Mouse (Mus musculus): ENCODE measurements around the gene Tmem204.
"Not testable (repeated sequence)": the region's sequence is repeated elsewhere in the genome, so short reads cannot be mapped to it uniquely, and the experiment has no call there.

The Tmem204 gene

DNA sequence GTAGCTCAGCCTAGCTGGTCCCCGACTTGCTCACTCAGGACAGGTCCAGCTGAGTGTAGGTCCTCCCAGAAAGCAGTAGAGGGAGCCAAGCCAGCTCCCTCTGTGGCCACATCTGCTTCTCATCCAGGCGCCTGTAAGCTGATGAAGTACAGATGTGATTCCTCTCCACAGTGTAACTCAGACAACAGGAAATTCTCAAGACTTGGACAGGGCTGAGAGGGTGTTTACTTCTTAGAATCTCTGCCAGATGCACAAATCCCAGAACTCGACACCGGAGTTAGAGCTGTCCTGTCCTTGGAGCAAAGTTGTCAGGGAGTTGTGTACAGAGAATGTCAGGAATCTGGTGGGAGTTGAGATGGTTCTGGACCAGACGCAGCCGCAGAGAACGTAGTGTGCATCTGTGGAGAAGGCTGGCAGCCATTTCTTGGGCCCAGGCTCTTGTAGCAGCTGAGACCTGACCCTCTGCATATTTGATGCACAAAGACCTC is at the start of gene Tmem204:
TSS of gene Tmem204 (minus strand) at position 148 of the 488 bp plus-strand sequence.
- DNase-seq (ENCODE audit: low spot score in 2 of 2): peak; percentile 55 to 74

DNA sequence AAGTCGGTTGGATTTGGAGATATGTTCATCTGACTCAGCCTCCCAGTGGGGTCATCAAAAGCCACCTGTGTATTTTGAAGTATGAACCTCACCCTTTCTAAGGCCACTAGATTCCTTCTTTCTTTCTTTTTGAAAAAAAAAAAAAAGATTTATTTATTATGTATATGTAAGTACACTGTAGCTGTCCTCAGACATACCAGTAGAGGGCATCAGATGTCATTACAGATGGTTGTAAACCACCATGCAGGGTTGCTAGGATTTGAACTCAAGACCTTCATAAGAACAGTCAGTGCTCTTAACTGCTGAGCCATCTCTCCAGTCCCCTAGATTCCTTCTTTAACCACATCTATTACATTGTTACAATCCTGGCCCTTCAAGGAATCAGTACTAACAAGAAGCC is 46.7 kb upstream of the Tmem204 start:
- DNase-seq (ENCODE audit: low spot score in 2 of 2): no peak

DNA sequence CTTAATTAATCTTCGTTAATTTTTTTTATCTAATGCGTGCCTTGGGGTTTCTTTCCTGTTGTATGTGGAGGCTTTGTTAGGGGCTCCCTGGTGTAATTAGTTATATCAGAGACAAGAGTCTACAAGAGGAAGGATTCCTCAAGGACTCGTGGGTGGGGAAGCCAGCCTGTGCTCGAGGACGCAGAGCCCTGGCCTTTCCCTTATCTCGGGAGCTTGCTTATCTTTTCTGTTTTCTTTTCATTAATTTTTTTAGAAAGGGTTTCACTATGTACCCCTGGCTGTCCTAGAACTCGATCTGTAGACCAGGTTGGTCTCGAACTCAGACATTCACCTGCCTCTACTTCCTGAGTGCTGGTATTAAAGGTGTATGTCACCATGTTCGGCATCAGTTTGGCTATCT is 44.3 kb upstream of the Tmem204 start:
- no peak for DNase-seq (ENCODE audit: low spot score in 2 of 2)

DNA sequence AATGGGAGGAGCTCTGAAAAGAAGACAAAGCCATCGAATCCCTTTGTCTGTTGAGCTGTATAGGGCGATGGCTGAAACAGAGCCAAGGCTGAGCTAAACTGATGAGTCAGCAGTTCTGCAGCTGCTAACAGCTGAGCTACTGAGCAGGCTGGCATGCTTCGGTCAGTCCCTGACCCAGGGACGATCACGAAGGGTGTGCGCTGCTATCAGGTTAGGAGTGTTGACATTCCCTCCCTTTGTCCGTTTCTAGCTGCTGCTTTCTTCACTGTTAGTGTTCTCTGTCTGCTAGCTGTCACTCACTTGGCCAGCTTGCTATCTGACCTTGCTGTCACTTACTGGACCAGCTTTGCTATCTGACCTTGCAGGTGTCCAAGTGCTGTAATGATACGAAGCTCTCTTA is 43.7 kb upstream of the Tmem204 start:
- no peak for DNase-seq (ENCODE audit: low spot score in 2 of 2)

DNA sequence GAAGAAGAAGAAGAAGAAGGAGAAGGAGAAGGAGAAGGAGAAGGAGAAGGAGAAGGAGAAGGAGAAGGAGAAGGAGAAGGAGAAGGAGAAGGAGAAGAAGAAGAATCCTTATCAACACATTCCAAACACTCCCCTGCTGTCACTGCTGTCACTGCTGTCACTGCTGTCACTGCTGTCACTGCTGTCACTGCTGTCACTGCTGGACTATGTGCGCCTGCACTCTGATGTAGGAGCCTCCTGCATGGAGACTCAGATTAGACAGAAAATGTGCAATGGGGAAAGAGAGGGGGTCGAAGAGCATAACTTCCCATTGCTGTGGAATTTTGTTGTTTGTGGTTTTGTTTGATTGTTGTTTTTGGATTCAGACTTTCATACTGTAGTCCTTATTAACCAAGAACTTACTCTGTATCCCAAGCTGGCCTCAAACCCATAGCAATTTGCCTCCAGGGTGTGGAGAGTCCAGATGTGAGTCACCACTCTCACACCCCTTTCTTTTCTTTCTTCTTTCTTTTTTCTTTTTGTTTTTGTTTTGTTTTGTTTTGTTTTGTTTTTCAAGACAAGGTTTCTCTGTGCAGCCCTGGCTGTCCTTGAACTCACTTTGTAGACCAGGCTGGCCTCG is 42.2 kb upstream of the Tmem204 start:
- DNase-seq (ENCODE audit: low spot score in 2 of 2): not testable (repeated sequence)

DNA sequence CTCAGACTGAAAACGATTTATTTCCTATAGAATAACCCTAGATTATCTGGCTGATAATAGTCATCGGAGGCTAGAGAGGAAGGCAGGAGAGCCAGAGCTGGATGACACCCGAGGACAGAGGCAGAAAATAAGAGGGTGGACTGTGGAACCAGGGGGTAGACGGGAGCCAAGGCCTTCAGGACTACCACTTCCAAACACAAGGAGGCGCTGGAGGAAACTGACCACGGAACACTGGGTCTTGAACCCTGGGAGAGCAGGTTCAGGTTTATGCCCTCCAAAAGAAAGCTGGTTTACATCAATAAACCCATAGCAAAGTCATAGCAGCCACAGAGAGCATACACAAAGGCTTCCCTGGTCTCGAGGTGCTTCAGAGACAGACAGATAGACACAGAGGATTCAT is 40.6 kb upstream of the Tmem204 start:
- no peak for DNase-seq (ENCODE audit: low spot score in 2 of 2)

DNA sequence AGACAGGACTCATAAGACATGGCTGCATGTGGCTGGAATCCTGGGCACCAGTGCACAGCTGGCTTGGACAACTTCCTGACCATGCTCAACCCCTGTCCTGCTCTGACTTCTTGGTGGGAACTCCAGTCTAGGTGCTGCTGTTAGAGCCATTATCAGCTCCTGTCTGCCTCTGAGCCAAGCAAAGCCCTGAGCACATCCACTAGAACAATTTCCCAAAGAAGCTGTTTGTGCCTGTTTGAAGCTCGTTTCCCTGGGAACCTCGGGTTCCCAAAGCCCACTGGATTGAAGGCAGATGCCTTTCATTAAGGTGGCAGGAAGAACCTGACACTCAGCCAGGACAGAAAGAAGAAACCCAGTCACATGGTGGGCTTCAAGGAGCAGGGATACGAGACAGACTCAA is 37.0 kb upstream of the Tmem204 start, which contains the start of gene Ptx4:
TSS of gene Ptx4 (plus strand) at position 355 of the 400 bp plus-strand sequence.
- no peak for DNase-seq (ENCODE audit: low spot score in 2 of 2)

DNA sequence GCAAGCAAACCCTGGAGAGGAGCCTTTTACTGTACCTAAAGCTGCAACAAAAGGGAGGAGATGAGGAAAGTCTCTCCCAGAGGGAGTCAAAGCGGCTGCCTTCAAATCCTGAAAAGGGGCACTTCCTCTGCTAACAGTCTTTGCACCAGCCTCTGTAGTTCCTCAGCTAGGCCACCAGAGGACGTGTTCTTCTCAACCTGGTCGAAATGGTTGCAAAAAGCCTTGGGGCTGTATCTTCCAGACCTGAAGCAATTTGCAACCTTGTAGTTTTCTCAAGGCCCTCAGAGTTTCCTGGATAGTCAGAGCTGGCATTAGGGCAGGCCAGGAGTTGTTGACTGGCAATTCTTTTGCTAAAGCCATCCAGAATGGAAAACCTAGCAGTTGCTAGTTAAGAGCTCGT is 33.9 kb upstream of the Tmem204 start:
- no peak for DNase-seq (ENCODE audit: low spot score in 2 of 2)

DNA sequence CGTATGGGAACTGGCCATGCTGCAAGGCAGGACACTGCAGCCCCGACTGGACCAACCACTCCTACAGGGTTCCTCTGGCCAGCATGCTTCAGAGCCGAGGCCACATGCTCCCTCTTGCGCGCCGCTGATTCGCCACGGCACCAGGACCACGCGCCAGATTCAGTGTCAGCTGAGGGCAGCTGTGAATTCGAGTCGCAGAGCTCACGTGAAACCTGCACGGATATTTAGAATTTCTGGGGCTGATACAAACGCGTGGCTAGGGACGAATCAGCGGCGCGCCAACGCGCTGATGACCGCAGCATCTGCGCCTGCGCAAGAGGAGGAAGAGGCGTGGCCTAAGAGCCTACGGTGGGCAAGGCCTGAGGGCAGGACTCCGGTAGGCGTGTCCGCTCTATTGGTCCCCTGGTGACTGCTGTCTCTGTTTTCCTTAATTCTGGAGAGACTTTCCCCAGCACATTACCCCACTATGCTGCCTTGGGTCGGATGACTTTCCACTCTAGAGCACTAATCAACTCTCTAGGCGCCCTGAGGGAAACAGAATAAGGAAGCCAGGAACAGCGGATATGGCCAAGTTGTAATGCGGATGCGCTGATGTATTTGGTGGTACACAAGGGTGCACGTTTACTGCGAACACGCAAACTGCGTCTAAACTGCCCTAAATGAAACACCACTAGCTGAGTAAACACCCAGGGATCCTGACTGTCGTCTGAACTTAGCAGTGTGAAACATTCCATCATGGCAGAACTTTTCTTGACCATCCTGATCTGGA is 32.5 kb upstream of the Tmem204 start, which contains the start of gene Telo2:
TSS of gene Telo2 (minus strand) at position 304 of the 769 bp plus-strand sequence.
- peak; percentile 89 to 92 for DNase-seq (ENCODE audit: low spot score in 2 of 2)

DNA sequence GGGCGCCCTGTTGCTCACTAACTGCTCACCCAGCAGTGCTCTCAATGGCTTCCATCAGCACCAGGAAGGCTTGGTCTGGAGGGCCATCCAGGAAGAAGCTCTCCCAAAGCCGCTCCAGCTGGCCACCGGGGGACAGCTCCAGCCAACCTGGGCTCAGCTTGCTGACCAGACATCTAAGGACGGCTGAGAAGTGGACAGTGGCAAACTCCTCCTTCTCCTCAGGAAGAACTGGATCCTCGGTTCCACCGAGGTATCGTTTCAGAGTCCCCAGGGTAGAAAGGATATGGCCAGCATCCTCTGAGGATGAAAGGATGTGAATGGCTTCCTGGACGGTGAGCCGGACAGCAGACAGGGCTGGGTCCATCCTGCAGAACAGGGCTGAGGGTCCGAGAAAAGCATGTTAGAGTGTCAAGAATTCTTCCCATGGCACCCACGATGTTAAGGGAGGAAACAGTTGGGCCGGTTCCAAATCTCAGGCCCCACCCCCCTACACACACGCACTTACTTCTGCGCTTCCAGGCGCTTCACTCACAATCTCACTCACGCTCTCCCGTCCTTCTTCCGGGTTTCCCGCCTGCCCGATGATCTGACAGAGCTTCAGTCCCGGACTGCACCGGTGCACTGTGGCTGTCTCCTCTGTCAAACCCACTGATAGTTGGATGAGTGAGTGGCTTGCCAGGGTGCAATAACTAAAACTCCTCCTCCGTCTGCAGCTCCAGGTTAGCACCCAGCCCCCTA is 31.7 kb upstream of the Tmem204 start:
- no peak for DNase-seq (ENCODE audit: low spot score in 2 of 2)

DNA sequence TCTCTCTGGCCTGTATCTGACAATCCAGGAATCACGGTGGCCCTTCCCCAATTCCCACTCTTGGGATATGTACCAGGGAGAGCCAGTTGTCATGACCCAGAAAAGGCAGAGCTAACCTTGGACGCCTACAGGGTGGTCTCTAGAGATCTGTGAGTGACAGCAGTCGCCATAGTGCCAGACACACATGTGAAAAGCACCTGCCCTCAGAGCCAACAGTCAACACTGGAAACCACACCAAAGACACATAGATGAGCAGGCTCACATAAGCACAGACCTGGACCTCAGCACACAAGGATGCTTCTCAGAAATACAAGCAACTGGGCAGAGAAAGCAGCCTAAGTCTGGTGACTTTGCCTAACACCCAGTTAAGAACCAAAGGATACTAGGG is 29.0 kb upstream of the Tmem204 start:
- no peak for DNase-seq (ENCODE audit: low spot score in 2 of 2)

DNA sequence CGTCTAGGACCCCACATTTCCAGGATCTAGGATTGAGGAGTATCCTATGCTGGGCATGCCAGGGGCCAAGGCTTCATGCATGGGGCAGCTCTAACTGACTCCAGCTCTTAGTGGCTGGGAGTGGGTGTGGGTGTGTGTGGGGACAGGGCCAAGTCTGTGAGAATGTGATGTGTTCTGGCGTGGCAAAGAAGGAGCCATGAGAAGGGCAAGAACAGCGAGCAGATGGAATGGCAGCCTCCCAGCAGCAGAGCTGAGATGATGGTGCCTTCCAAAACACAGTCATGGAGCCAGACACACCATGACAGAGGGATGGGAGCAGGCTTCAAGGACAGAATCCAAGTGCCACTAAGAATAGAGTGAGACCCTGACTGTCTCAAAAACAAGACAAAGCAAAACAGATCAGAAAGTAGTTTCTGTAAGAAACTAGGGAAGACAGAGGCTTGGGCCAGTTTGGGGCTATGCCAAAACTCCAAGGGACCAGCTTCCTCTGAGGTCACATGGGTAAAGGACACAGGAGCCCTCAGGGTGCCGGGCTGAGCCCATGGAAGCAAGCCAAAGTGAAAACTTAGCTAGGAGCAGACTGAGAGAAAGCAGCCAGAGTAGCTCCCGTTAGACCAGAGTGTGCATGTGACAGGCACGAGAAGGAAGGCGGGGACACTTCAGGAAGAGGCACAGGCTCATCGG is 28.5 kb upstream of the Tmem204 start:
- DNase-seq (ENCODE audit: low spot score in 2 of 2): peak in 1 of 2 experiments; percentile 22

DNA sequence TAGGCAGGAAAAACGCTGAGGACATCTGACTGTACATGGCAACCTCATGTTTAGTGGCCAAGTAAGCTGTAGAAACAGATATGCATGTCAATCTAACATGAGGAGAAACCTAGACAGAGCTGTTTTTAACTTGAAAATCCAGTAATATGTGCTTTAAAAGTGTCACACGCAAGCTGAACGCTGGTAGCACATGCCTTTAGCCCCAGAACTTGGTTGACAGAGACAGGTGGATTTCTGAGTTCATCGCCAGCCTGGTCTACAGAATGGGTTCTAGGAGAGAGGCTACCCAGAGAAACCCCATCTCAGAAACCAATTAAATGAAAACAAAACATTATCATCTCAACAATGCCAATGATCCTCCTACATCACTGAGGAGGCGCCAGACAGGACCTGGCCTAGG is 27.8 kb upstream of the Tmem204 start:
- DNase-seq (ENCODE audit: low spot score in 2 of 2): no peak

DNA sequence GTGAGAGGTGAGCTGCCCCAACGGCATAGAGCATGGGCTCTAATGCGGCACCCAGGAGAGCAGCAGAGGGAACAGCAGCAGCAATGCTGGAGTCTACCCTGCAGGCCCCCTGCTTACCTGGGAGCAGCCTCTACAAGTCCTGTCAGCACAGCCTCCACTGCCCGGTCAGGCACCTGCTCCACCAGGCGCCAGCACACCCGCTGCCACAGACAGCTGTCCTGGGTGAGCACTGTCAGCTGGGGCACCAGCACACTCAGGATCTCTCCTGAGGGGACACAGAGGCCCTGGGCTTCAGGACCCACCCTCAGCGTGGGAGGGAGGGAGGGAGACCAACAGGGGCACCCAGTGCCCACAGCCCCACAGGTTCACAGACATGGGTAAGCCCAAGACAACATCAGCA is 27.2 kb upstream of the Tmem204 start:
- DNase-seq (ENCODE audit: low spot score in 2 of 2): no peak

DNA sequence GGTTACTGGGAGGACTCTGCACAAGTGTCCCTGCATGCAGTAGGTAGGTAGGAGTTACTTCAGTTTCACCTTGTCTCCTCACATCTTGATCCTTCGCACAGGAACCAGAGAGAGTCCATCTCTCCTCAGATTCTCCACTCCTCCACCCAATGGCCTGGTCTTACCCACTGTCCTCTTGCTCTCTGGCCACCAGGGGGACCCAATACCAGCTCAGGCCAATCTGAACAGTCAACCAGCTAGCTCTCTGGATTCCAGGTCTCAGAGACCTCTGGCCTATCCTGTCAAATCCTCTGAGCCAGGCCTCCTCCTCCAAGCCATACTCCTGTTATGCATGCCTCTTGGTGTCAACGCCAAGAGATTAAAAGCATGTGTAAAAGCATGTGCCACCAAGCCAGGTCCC is 26.2 kb upstream of the Tmem204 start:
- DNase-seq (ENCODE audit: low spot score in 2 of 2): peak in 1 of 2 experiments; percentile 56

DNA sequence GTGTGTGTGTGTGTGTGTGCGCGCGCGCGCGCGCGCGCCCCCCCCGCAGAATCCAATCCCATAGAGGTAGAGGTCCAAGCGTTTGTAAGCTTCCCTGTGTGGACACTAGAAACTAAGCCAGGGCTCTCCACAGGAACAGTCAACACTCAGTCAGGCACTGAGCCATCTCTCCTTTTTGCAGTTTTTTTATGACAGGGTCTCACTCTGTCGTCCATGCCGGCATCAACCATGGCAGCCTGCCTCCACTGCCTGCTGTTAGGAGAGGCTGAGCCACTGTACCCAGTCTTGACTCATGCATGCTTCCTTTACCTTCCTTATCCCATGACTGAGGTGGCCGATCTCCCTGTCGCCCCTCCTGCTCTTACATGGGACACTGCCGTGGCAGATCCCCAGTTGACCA is 24.4 kb upstream of the Tmem204 start:
- no peak for DNase-seq (ENCODE audit: low spot score in 2 of 2)

DNA sequence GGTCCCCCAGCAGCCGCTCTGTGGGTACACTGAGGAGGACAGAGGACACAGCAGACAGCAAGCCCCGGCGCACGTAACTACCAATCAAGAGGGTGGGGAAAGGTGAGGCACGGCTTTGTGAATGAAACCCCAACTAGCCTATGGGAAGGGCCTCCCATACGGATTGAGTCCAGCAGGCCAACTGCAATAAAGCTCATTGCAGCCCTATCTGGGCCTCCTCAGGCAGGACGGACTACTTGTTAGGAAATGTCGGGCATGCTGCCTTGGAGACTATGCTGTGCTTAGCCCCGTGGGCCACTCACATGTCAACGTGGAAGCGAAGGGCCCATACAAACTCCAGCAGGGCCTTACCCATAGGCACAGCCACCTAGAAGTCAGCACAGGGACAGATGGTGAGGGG is 17.9 kb upstream of the Tmem204 start:
- DNase-seq (ENCODE audit: low spot score in 2 of 2): no peak

DNA sequence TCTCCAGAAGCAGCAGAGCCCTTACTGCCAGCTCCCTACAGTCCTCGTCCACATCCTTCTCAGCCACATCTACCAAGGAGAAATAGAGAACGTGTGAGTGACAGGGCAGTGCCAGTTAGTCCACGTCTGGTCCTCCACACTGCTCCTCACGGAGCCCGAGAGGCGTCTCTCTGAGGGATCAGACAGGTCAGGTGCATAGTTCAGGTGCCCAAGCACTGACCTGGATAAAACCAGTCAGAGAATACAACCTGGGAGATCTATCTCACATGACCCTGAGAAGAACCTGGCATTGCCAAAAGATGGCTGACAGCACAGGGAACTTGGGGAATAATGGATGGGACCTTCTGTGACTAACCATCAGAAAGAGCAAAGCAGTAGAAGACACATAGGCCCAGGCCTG is 16.7 kb upstream of the Tmem204 start:
- no peak for DNase-seq (ENCODE audit: low spot score in 2 of 2)

DNA sequence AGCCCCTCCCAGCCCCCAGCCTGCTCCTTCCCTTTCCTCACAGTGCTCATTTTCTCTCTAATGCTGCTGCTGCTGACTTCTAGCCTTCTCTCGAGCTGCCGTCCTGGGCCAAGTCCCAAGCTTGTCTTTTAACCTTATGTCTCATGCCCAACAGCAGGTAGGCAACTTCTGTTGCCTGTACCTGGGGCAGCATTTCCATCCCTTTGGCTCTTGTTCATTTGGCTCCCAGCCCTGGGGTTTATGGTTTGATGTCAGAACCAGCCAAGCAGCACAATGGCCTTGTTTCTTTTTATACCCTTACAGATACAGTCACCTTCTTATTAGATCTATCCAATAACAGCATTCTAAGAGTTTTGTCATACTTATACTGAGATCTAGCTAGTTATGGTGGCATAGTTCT is 12.8 kb upstream of the Tmem204 start:
- no peak for DNase-seq (ENCODE audit: low spot score in 2 of 2)

DNA sequence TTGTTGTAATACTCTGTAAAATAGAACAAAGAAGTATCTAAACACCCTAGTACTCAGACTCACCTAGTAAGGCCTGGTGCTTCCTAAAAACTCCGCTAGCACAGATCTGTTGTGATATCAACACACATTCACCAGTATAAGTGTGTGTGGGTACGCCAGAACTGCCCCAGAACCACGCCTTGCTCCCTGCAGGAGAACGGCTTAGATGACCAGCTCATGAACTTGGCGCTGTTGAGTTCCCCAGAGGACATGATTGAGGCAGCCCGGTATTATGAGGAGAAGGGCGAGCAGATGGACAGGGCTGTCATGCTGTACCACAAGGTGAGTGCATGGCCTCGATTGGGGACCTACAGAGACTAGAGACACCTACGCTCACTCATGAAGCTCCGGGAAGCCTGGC is 7.1 kb upstream of the Tmem204 start:
- DNase-seq (ENCODE audit: low spot score in 2 of 2): no peak

DNA sequence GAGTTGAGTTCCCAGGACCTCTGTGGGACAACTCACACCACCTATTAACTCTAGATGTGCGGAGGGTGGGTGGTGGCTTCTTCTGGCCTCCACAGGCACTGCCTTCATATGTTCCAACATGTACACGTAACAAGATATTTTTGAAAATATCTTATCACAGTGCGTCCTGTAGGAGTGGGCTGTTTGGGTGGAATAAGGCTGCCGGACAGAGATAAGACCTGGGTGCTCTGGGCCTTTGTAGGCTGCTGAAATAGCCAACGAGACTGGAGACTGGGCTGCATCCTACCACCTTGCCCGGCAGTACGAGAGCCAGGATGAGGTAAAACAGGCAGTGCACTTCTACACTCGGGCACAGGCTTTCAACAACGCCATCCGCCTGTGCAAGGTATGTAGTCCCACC is 5.8 kb upstream of the Tmem204 start:
- no peak for DNase-seq (ENCODE audit: low spot score in 2 of 2)

DNA sequence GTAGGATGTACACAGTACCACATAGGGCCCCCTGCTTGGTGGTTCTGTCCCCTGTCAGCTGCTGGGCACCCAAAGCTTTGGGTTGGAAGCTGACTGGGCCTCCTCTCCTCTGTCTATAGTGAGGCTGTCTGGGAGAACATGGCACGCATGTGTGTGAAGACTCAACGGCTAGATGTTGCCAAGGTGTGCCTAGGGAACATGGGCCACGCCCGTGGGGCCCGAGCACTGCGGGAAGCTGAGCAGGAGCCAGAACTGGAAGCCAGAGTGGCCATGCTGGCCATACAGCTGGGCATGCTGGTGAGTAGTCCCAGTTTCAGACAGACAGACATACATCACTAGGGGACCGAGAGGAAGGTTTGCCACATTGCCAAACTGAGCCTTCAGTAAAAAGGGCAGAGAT is 3.3 kb upstream of the Tmem204 start:
- DNase-seq (ENCODE audit: low spot score in 2 of 2): no peak

Measured in urinary bladder, postnatal 36 days (tissue).